Mouse (Mus musculus) macrophage (primary cell): ENCODE data around the gene Hprt. TPM values are rescaled to one million over a fixed set of nuclear protein-coding genes. Genes with fewer than 3 reads are reported as not detected.
"Not testable (repeated sequence)": the region's sequence is repeated elsewhere in the genome, so short reads cannot be mapped to it uniquely, and the experiment has no call there.

ENCODE experiments used
- H3K27ac ChIP-seq: fragments of 350-480 bp; formaldehyde crosslinking; 2 replicates; pipeline ENCODE4 v1.9.0; 2021
- H3K36me3 ChIP-seq: fragments of 350-480 bp; formaldehyde crosslinking; 2 replicates; pipeline ENCODE4 v1.9.0; 2021; ENCODE audit errors: inconsistent target
- H3K4me3 ChIP-seq: fragments of 350-480 bp; formaldehyde crosslinking; 2 replicates; pipeline ENCODE4 v1.9.0; 2021; ENCODE audit errors: inconsistent target
- H3K79me2 ChIP-seq: fragments of 350-480 bp; formaldehyde crosslinking; 2 replicates; pipeline ENCODE4 v1.9.0; 2021; ENCODE audit errors: inconsistent target
- WGBS: methylation state at CpG from one replicate; pipeline ENCODE4 v1.1.7; 2026; ENCODE audit warnings: inconsistent platforms; ENCODE audit not compliant: missing documents; 5-methylcytosine and 5-hydroxymethylcytosine counted together
- polyA plus RNA-seq: library from polyadenylated mRNA; stranded (reverse); fragments of 250-400 nt; gene quantifications from 3 replicates; pipeline ENCODE4 v1.2.4, GENCODE M21; 2018; ENCODE audit warnings: inconsistent platforms

The Hprt gene
- polyA plus RNA-seq, 1 experiment from 2014 or later, result 230 TPM

- peaks cover 6% of the 10 kb centered on the region; the same call in 1 of the 2 replicates for H3K36me3 ChIP-seq
These were observed 27.6 kb downstream of the Hprt start for GRCm38 (mm10) chrX:53015549-53015948.

GRCm38 (mm10) chrX:53023021-53023420, 35.1 kb downstream of the Hprt start:
- Histone ChIP-seq H3K36me3 (no peaks in the 10 kb centered on the region), H3K79me2 (no peaks in the 10 kb centered on the region), H3K4me3 (no peak overlapping the region), H3K27ac (no peak overlapping the region)
- WGBS, result 100% methylated on average over 2 of the region's 2 CpGs

More at GRCm38 (mm10) chrX:53015549-53015948, 27.6 kb downstream of the Hprt start:
- Histone ChIP-seq H3K27ac (no peak overlapping the region), H3K79me2 (no peaks in the 10 kb centered on the region), H3K4me3 (no peak overlapping the region)

GRCm38 (mm10) chrX:53024268-53024667, 36.3 kb downstream of the Hprt start:
- not testable (repeated sequence) for H3K79me2 ChIP-seq, H3K36me3 ChIP-seq, H3K4me3 ChIP-seq, H3K27ac ChIP-seq
- WGBS, result 15% methylated on average over 3 of the region's 3 CpGs

- no peaks in the 10 kb centered on the region for H3K36me3 ChIP-seq
- H3K27ac ChIP-seq, result no peak overlapping the region
- H3K4me3 ChIP-seq, result no peak overlapping the region
- no peaks in the 10 kb centered on the region for H3K79me2 ChIP-seq
- 94% methylated on average over 10 of the region's 11 CpGs for WGBS
These were observed 37.7 kb downstream of the Hprt start for GRCm38 (mm10) chrX:53025471-53026223.

GRCm38 (mm10) chrX:53029559-53029958, 41.6 kb downstream of the Hprt start:
- H3K36me3 ChIP-seq, result no peaks in the 10 kb centered on the region
- H3K79me2 ChIP-seq, result no peaks in the 10 kb centered on the region
- no peak overlapping the region for H3K4me3 ChIP-seq
- H3K27ac ChIP-seq, result no peak overlapping the region
- 15% methylated on average over 5 of the region's 5 CpGs for WGBS

GRCm38 (mm10) chrX:53038194-53038593, 50.3 kb downstream of the Hprt start:
- 52% methylated on average over 4 of the region's 4 CpGs for WGBS

GRCm38 (mm10) chrX:53039651-53040050, 51.7 kb downstream of the Hprt start:
- Histone ChIP-seq H3K36me3 (no peaks in the 10 kb centered on the region), H3K4me3 (no peak overlapping the region), H3K27ac (no peak overlapping the region), H3K79me2 (no peaks in the 10 kb centered on the region)
- WGBS, result 98% methylated on average over 5 of the region's 5 CpGs

More at GRCm38 (mm10) chrX:53038194-53038593, 50.3 kb downstream of the Hprt start:
- Histone ChIP-seq H3K36me3 (no peaks in the 10 kb centered on the region), H3K79me2 (no peaks in the 10 kb centered on the region), H3K4me3 (no peak overlapping the region), H3K27ac (no peak overlapping the region)

- H3K79me2 ChIP-seq, result no peaks in the 10 kb centered on the region
- H3K36me3 ChIP-seq, result no peaks in the 10 kb centered on the region
- no peak overlapping the region for H3K4me3 ChIP-seq
- H3K27ac ChIP-seq, result no peak overlapping the region
- WGBS, result 100% methylated on average over 4 of the region's 6 CpGs
These were observed 52.2 kb downstream of the Hprt start for GRCm38 (mm10) chrX:53040138-53040537.

- Histone ChIP-seq H3K79me2 (no peaks in the 10 kb centered on the region), H3K4me3 (no peak overlapping the region), H3K27ac (no peak overlapping the region), H3K36me3 (no peaks in the 10 kb centered on the region)
- 85% methylated on average over 6 of the region's 6 CpGs for WGBS
These were observed 53.1 kb downstream of the Hprt start for GRCm38 (mm10) chrX:53041006-53041405.

- Histone ChIP-seq H3K36me3 (no peaks in the 10 kb centered on the region), H3K27ac (no peak overlapping the region), H3K79me2 (no peaks in the 10 kb centered on the region), H3K4me3 (no peak overlapping the region)
- 49% methylated on average over 10 of the region's 10 CpGs for WGBS
These were observed 57.4 kb downstream of the Hprt start for GRCm38 (mm10) chrX:53045187-53045903.

GRCm38 (mm10) chrX:53046033-53046432, 58.1 kb downstream of the Hprt start:
- H3K4me3 ChIP-seq, result no peak overlapping the region
- H3K79me2 ChIP-seq, result no peaks in the 10 kb centered on the region
- H3K27ac ChIP-seq, result no peak overlapping the region
- H3K36me3 ChIP-seq, result no peaks in the 10 kb centered on the region
- 93% methylated on average over 4 of the region's 4 CpGs for WGBS

GRCm38 (mm10) chrX:53046911-53047310, 59.0 kb downstream of the Hprt start:
- H3K79me2 ChIP-seq, result no peaks in the 10 kb centered on the region
- no peak overlapping the region for H3K27ac ChIP-seq
- 61% methylated on average over 2 of the region's 2 CpGs for WGBS
- H3K36me3 ChIP-seq, result no peaks in the 10 kb centered on the region
- H3K4me3 ChIP-seq, result no peak overlapping the region

GRCm38 (mm10) chrX:53049196-53049595, 61.3 kb downstream of the Hprt start:
- Histone ChIP-seq H3K36me3 (no peaks in the 10 kb centered on the region), H3K27ac (no peak overlapping the region), H3K4me3 (no peak overlapping the region), H3K79me2 (no peaks in the 10 kb centered on the region)
- 85% methylated on average over 4 of the region's 4 CpGs for WGBS

- Histone ChIP-seq H3K36me3 (no peaks in the 10 kb centered on the region), H3K79me2 (no peaks in the 10 kb centered on the region), H3K27ac (no peak overlapping the region), H3K4me3 (no peak overlapping the region)
- 22% methylated on average over 7 of the region's 9 CpGs for WGBS
These were observed 62.4 kb downstream of the Hprt start for GRCm38 (mm10) chrX:53050353-53050752.
